Mouse (Mus musculus) CH12.LX (cell line): Measurements from ENCODE around the gene Tnk1.

Source experiments
- KAT2A ChIP-seq: IDR thresholded peaks from 2 replicates; pipeline ENCODE4 v1.6.1; 2012; ENCODE audit warnings: low read length, improper control_type of control experiment, inconsistent platforms; ENCODE audit not compliant: insufficient replicate concordance
- MEF2A ChIP-seq: IDR thresholded peaks from 2 replicates; pipeline ENCODE4 v1.6.1; 2014; ENCODE audit warnings: low read depth, mild to moderate bottlenecking, inconsistent platforms, low read length, improper control_type of control experiment, borderline replicate concordance
- ZC3H11A ChIP-seq: IDR thresholded peaks from 2 replicates; pipeline ENCODE4 v1.6.1; 2012; ENCODE audit warnings: low read depth, mild to moderate bottlenecking, inconsistent platforms, low read length, improper control_type of control experiment

GRCm38 (mm10) chr11:69886907-69887635 is 28.5 kb upstream of the Tnk1 start:
- TF ChIP-seq ZC3H11A (no peak), MEF2A (no peak), KAT2A (no peak)
